Mouse (Mus musculus): Measurements from ENCODE around the gene Elovl6. TPM values are rescaled to one million over a fixed set of nuclear protein-coding genes. Genes with fewer than 3 reads are reported as not detected.

Gene Elovl6
- polyA plus RNA-seq, 1 experiment from 2014 or later = 4.1 TPM

DNA sequence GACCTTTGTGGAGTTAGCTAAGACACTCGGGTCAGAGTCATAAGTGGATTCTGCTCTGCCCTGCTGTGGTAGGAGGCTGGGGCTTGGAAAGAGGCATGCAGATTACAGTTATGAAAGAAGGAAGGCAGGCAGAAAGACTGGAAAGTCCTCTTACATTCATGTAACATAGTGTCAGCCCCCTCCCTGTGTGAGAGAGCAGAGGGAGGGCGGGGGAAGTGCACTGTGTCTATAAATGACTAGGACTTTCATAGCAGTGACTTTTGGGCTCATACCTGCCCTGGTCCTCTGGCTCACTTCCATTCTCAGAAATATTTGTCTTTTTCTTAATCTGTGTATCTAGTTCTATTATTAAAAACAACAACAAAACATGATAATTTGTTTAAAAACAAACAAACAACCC, 33.9 kb downstream of the Elovl6 start:
- no peak overlapping the region for H3K4me3 ChIP-seq (ENCODE audit: low read depth, low read length)
- no peak overlapping the region for H3K9ac ChIP-seq (replicated peaks; ENCODE audit: low read depth)
- DNase-seq (ENCODE audit: low spot score) = no peak
- no peaks in the 10 kb centered on the region for H3K36me3 ChIP-seq (ENCODE audit: insufficient read depth, low read length)
- peak; percentile 21; the same call in 1 of the 2 replicates for ATAC-seq
- no peaks in the 10 kb centered on the region for H3K9me3 ChIP-seq (ENCODE audit: low read length)
- TF ChIP-seq EP300 (IDR thresholded peaks at IDR 0.05) (no peak), CTCF (IDR thresholded peaks at IDR 0.05) (no peak)
- WGBS = 60% methylated on average over 2 of the region's 2 CpGs
- no peaks in the 10 kb centered on the region for H3K27me3 ChIP-seq (replicated peaks; ENCODE audit: insufficient read depth, low read length)
- no peak overlapping the region for H3K4me2 ChIP-seq (replicated peaks; ENCODE audit: low read depth, low read length)
- H3K4me1 ChIP-seq (ENCODE audit: insufficient read depth, low read depth, low read length) = no peaks in the 10 kb centered on the region
- 0 out of 2 replicates have a peak overlapping the region, but pooled peaks have one; percentile 9 for H3K27ac ChIP-seq (ENCODE audit: low read length)

DNA sequence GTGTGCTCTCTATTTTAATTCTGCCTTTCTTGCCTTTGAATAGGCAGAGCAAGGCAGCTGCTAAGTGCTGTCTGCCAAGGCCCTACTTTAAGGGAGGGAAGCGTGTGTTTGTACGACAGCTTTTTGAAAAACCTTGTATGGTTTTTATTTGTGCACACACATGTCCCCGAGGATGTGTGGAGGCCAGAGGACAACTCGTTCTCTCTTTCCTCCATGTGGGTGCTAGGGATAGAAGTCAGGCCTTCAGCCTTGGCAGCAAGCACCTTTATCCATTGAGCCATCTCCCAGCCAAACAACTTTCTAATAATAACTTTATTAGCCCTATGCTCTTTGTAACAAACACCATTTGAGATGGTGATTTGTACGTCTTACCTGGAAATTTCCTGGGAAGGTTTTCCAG, 34.7 kb downstream of the Elovl6 start:
- WGBS = 62% methylated on average over 5 of the region's 5 CpGs
- H3K36me3 ChIP-seq (ENCODE audit: insufficient read depth, low read length) = no peaks in the 10 kb centered on the region
- H3K4me1 ChIP-seq (ENCODE audit: insufficient read depth, low read depth, low read length) = no peaks in the 10 kb centered on the region
- H3K9me3 ChIP-seq (ENCODE audit: low read length) = no peaks in the 10 kb centered on the region
- DNase-seq (ENCODE audit: low spot score) (peak; percentile 17), ATAC-seq (peak; percentile 50)
- H3K27me3 ChIP-seq (replicated peaks; ENCODE audit: insufficient read depth, low read length) = no peaks in the 10 kb centered on the region
- H3K9ac ChIP-seq (replicated peaks; ENCODE audit: low read depth) = no peak overlapping the region
- no peak overlapping the region for H3K4me3 ChIP-seq (ENCODE audit: low read depth, low read length)
- H3K4me2 ChIP-seq (replicated peaks; ENCODE audit: low read depth, low read length) = no peak overlapping the region
- H3K27ac ChIP-seq (ENCODE audit: low read length) = 0 out of 2 replicates have a peak overlapping the region, but pooled peaks have one; percentile 9
- TF ChIP-seq EP300 (IDR thresholded peaks at IDR 0.05) = no peak
- TF ChIP-seq CTCF (IDR thresholded peaks at IDR 0.05) = no peak

DNA sequence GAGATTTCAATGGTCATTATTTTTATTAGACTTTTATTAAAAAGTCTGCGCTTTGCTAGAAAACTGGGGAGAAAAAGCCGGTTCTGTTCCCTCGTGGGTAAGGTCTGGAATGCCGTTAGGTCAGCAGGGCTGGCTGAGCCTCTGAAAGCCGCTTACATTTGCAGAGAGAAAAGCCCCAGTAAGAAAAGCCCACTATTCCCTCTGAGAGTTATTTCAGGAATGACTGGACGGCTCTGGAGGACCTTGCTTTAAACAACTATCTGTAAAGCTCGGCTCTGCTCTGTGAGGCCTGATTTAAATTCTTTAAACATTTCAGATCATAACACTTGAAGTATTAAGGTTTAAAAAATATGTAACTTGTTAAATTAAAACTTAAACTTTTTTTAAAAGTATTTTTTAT, 36.4 kb downstream of the Elovl6 start:
- Histone ChIP-seq H3K36me3 (ENCODE audit: insufficient read depth, low read length) (no peaks in the 10 kb centered on the region), H3K9me3 (ENCODE audit: low read length) (no peaks in the 10 kb centered on the region), H3K9ac (replicated peaks; ENCODE audit: low read depth) (no peak overlapping the region), H3K4me2 (replicated peaks; ENCODE audit: low read depth, low read length) (no peak overlapping the region), H3K4me3 (ENCODE audit: low read depth, low read length) (no peak overlapping the region), H3K27me3 (replicated peaks; ENCODE audit: insufficient read depth, low read length) (no peaks in the 10 kb centered on the region), H3K27ac (ENCODE audit: low read length) (no peak overlapping the region), H3K4me1 (ENCODE audit: insufficient read depth, low read depth, low read length) (no peaks in the 10 kb centered on the region)
- WGBS = 59% methylated on average over 7 of the region's 7 CpGs
- no peak for DNase-seq (ENCODE audit: low spot score)
- ATAC-seq = no peak
- TF ChIP-seq EP300 (IDR thresholded peaks at IDR 0.05) (no peak), CTCF (IDR thresholded peaks at IDR 0.05) (no peak)

DNA sequence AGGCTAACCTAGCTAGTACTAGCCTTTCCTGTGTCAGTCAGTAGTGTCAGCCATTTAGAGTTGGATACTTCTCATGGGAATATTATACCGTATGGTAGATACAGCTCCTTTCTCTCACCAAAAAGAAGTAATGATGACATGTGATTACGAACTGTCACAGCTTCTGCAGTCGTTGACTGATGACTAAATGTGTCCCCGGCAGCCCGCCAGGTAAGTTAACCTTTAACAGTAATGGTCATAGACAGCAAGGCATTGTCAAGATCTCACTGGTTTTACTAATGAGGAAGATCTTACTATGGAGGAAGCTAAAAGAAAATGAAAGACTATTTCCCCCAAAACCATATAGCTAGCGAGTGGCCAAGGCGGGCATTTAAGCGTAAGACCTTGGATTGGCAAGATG, 38.8 kb downstream of the Elovl6 start:
- DNase-seq (ENCODE audit: low spot score) (no peak), ATAC-seq (no peak)
- Histone ChIP-seq H3K36me3 (ENCODE audit: insufficient read depth, low read length) (no peaks in the 10 kb centered on the region), H3K4me1 (ENCODE audit: insufficient read depth, low read depth, low read length) (no peaks in the 10 kb centered on the region), H3K27me3 (replicated peaks; ENCODE audit: insufficient read depth, low read length) (no peaks in the 10 kb centered on the region), H3K9ac (replicated peaks; ENCODE audit: low read depth) (no peak overlapping the region), H3K9me3 (ENCODE audit: low read length) (no peaks in the 10 kb centered on the region), H3K27ac (ENCODE audit: low read length) (no peak overlapping the region), H3K4me3 (ENCODE audit: low read depth, low read length) (no peak overlapping the region), H3K4me2 (replicated peaks; ENCODE audit: low read depth, low read length) (no peak overlapping the region)
- 95% methylated on average over 8 of the region's 8 CpGs for WGBS
- no peak for TF ChIP-seq EP300 (IDR thresholded peaks at IDR 0.05)
- no peak for TF ChIP-seq CTCF (IDR thresholded peaks at IDR 0.05)

DNA sequence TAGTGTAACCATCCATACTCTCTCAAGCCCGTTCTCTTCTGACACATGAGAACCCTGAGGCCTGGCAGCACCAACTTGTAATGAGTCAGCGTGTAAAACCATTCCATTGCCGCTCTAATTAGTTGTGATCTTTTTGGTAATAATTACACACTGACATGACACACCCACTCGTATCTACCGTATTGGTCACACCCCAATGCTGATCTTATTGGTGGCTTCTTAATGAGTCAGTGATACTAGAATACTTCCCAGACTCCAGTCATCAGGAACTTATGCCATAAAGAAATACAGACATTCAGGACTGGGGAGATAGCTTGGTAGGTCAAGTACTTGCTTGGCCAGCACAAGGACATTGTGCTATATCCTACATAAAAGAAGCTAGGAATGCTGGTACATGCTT, 39.5 kb downstream of the Elovl6 start:
- no peak overlapping the region for H3K9ac ChIP-seq (replicated peaks; ENCODE audit: low read depth)
- H3K27ac ChIP-seq (ENCODE audit: low read length) = no peak overlapping the region
- TF ChIP-seq EP300 (IDR thresholded peaks at IDR 0.05) = no peak
- no peak for TF ChIP-seq CTCF (IDR thresholded peaks at IDR 0.05)
- H3K9me3 ChIP-seq (ENCODE audit: low read length) = no peaks in the 10 kb centered on the region
- H3K4me2 ChIP-seq (replicated peaks; ENCODE audit: low read depth, low read length) = no peak overlapping the region
- no peaks in the 10 kb centered on the region for H3K27me3 ChIP-seq (replicated peaks; ENCODE audit: insufficient read depth, low read length)
- H3K4me3 ChIP-seq (ENCODE audit: low read depth, low read length) = no peak overlapping the region
- ATAC-seq (no peak), DNase-seq (ENCODE audit: low spot score) (no peak)
- no peaks in the 10 kb centered on the region for H3K4me1 ChIP-seq (ENCODE audit: insufficient read depth, low read depth, low read length)
- WGBS = 93% methylated on average over 5 of the region's 5 CpGs
- H3K36me3 ChIP-seq (ENCODE audit: insufficient read depth, low read length) = no peaks in the 10 kb centered on the region

DNA sequence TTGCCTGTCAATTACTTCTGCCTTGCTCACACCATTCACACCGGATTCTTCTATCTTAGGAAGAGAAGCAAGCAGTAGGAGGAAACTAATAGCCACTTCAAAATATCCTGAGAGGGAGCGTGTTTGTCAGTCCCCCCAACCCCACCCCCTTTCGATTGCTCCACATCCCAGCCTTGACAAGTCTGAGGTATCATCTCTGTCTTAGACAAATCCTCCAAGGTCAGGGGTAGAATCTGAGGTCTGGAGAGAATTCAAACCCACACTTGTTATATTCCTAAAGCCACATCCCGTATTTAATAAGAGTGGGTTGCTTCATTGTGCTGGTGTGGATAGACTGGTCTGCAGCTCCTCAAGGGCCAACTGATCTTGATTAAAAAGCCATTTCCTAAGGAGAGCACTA, 40.8 kb downstream of the Elovl6 start:
- Histone ChIP-seq H3K4me3 (ENCODE audit: low read depth, low read length) (no peak overlapping the region), H3K36me3 (ENCODE audit: insufficient read depth, low read length) (no peaks in the 10 kb centered on the region), H3K9me3 (ENCODE audit: low read length) (no peaks in the 10 kb centered on the region), H3K4me2 (replicated peaks; ENCODE audit: low read depth, low read length) (no peak overlapping the region), H3K27ac (ENCODE audit: low read length) (no peak overlapping the region), H3K4me1 (ENCODE audit: insufficient read depth, low read depth, low read length) (no peaks in the 10 kb centered on the region), H3K9ac (replicated peaks; ENCODE audit: low read depth) (no peak overlapping the region), H3K27me3 (replicated peaks; ENCODE audit: insufficient read depth, low read length) (no peaks in the 10 kb centered on the region)
- TF ChIP-seq EP300 (IDR thresholded peaks at IDR 0.05) = no peak
- no peak for TF ChIP-seq CTCF (IDR thresholded peaks at IDR 0.05)
- 70% methylated on average over 4 of the region's 4 CpGs for WGBS
- DNase-seq (ENCODE audit: low spot score) = no peak
- ATAC-seq = no peak

DNA sequence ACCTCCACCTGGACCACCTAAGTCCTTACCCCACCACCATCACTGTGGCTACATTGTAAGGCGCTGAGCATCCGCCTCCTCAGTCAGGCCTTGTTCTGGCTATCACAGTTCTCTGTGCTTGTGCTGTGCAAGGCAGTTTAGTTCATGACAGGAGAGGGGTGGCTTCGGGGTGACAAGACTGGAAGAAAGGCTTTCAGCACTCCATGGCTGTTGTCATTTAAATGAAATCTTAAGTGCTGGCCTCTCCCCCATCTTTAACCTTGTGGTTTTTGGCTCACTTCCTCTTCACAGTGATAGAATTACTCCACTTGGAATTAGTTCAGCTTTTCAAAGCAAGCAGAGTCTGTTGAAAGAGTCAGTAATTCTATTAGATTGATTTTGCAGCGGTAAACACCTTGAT, 41.5 kb downstream of the Elovl6 start:
- ATAC-seq (no peak), DNase-seq (ENCODE audit: low spot score) (peak; percentile 31)
- Histone ChIP-seq H3K27me3 (replicated peaks; ENCODE audit: insufficient read depth, low read length) (no peaks in the 10 kb centered on the region), H3K4me1 (ENCODE audit: insufficient read depth, low read depth, low read length) (no peaks in the 10 kb centered on the region), H3K4me3 (ENCODE audit: low read depth, low read length) (no peak overlapping the region), H3K36me3 (ENCODE audit: insufficient read depth, low read length) (no peaks in the 10 kb centered on the region), H3K9me3 (ENCODE audit: low read length) (no peaks in the 10 kb centered on the region), H3K27ac (ENCODE audit: low read length) (no peak overlapping the region), H3K4me2 (replicated peaks; ENCODE audit: low read depth, low read length) (no peak overlapping the region), H3K9ac (replicated peaks; ENCODE audit: low read depth) (no peak overlapping the region)
- TF ChIP-seq EP300 (IDR thresholded peaks at IDR 0.05) = no peak
- no peak for TF ChIP-seq CTCF (IDR thresholded peaks at IDR 0.05)
- 79% methylated on average over 4 of the region's 4 CpGs for WGBS
